Mouse (Mus musculus) bone marrow, adult 2 months (tissue): ENCODE measurements around the gene Gucy2g.

Experiments used
- CTCF ChIP-seq: fragments of 200-500 bp; IDR thresholded peaks from 2 replicates; pipeline ENCODE4 v1.5.1; 2011; ENCODE audit warnings: low read length, control low read depth; ENCODE audit not compliant: control insufficient read depth, insufficient read depth
- POLR2A ChIP-seq: fragments of 200-500 bp; IDR thresholded peaks from 2 replicates; pipeline ENCODE4 v1.6.1; 2011; ENCODE audit warnings: low read depth, mild to moderate bottlenecking, control low read depth, low read length, borderline replicate concordance; ENCODE audit not compliant: control insufficient read depth

DNA sequence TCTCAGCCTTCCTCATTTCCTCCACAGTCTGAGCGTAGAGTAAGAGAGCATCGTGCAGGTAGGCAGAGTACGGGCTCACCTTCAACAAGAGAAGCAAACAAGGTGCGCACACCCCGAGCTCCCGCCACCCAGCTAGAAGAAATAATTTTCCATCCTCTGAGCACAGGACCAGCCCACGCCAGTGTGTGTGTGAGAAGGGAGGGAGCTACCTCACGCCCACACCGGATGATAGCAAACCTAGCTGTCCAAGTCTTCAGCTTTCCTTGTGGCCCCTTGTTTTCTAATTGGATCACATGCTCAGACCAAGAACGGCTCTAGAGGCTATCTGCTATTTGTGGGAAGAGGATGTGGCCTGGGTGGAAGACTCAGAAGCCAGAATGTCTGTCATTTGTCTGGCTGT, 10.0 kb downstream of the Gucy2g start:
- TF ChIP-seq CTCF (no peak), POLR2A (no peak)
